Mouse (Mus musculus) neural tube, embryonic 11.5 days (tissue): ENCODE measurements at regions not wholly inside any gene's neighbourhood (a gene's known extent, or its start where the extent isn't known, plus 50 kb on each side); places are given as distances from the start of the nearest gene placed in this dataset.
"Not testable (repeated sequence)": the region's sequence is repeated elsewhere in the genome, so short reads cannot be mapped to it uniquely, and the experiment has no call there.

ENCODE experiments used
- ATAC-seq: fragments of 200-750 bp; cut with Nextera tagmentation; 2 replicates; pipeline ENCODE4 v1.8.0; 2017; ENCODE audit warnings: moderate number of reproducible peaks, mild to moderate bottlenecking, moderate TSS enrichment, moderate library complexity; ENCODE audit not compliant: insufficient read depth, low FRiP score, low TSS enrichment
- DNase-seq: peaks from one replicate; pipeline ENCODE4 v3.0.0-alpha.2; 2015; ENCODE audit warnings: low spot score
- H3K27ac ChIP-seq: fragments of 300-500 bp; sonication (generic); 2 replicates; pipeline ENCODE4 v1.5.1; 2014; ENCODE audit warnings: low read depth, mild to moderate bottlenecking, low read length
- H3K27me3 ChIP-seq: fragments of 300-500 bp; sonication (generic); 2 replicates; pipeline ENCODE4 v1.6.1; 2014; ENCODE audit warnings: mild to moderate bottlenecking, low read length, mixed read lengths; ENCODE audit not compliant: control insufficient read depth, insufficient read depth
- H3K36me3 ChIP-seq: fragments of 300-500 bp; sonication (generic); 2 replicates; pipeline ENCODE4 v1.6.1; 2014; ENCODE audit warnings: mild to moderate bottlenecking, low read length, moderate library complexity, mixed read lengths; ENCODE audit not compliant: control insufficient read depth, insufficient read depth
- H3K4me1 ChIP-seq: fragments of 300-500 bp; sonication (generic); 2 replicates; pipeline ENCODE4 v1.6.1; 2014; ENCODE audit warnings: low read length, mixed read lengths; ENCODE audit not compliant: control insufficient read depth, insufficient read depth
- H3K4me2 ChIP-seq: fragments of 300-500 bp; sonication (generic); 2 replicates; pipeline ENCODE4 v1.6.1; 2014; ENCODE audit warnings: low read depth, mild to moderate bottlenecking, moderate library complexity
- H3K4me3 ChIP-seq: fragments of 300-500 bp; sonication (generic); 2 replicates; pipeline ENCODE4 v1.5.1; 2014; ENCODE audit warnings: low read depth, low read length
- H3K9ac ChIP-seq: fragments of 300-500 bp; sonication (generic); 2 replicates; pipeline ENCODE4 v1.6.1; 2014; ENCODE audit warnings: mild to moderate bottlenecking, low read length
- H3K9me3 ChIP-seq: fragments of 300-500 bp; sonication (generic); 2 replicates; pipeline ENCODE4 v1.6.1; 2016; ENCODE audit warnings: low read length; ENCODE audit not compliant: control insufficient read depth
- WGBS: fragments of 180-500 bp; shearing (Covaris S2); extraction: QIAGEN DNeasy Blood & Tissue Kit; methylation state at CpG from one replicate; pipeline ENCODE4 v1.1.7; 2014; 5-methylcytosine and 5-hydroxymethylcytosine counted together

DNA sequence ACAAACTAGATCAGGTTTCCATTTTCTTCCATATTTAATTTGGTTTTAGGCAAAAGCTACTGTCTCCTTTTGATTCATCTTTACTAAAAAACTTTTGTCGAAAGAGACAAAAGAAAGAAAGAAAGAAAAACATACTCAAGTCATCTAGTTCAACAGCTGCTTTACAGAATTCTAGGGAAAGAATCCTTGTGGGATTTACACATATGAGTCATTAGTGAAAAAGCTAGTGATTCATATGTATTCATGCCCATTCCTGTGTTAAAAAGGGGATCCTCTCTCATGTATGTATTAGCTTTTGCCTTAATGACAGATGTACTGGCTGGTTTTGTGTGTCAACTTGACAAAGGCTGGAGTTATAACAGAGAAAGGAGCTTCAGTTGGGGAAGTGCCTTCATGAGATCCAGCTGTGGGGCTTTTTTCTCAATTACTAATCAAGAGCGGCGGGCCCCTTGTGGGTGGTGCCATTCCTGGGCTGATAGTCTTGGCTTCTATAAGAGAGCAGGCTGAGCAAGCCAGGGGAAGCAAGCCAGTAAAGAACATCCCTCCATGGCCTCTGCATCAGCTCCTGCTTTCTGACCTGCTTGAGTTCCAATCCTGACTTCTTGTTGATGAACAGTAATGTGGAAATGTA, 200.1 kb upstream of the Flrt2 start:
- not testable (repeated sequence) for H3K4me2 ChIP-seq, H3K9ac ChIP-seq, H3K27me3 ChIP-seq, H3K4me3 ChIP-seq, DNase-seq, ATAC-seq, H3K36me3 ChIP-seq, H3K4me1 ChIP-seq, H3K9me3 ChIP-seq, H3K27ac ChIP-seq
- WGBS: 59% methylated on average over 3 of the region's 3 CpGs

DNA sequence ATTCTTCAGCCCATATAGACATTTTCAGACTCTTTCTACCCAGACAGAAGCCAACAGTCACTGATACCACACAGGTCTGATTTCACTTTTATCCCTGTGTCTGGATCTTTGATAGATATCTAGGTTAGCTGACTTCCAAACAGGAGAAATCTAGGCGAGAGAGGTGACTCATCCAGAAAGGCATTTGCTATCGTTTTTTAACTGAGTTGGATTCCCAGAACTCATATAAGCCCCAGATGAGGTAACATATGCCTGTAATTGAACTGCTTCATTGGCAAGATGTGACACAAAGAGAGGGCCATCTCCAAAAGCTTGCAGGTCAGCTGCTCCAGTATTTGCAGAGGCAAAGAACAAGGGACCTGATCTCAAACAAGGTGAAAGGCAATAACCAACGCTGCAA, 190.6 kb upstream of the Flrt2 start:
- DNase-seq (no peak), ATAC-seq (no peak)
- Histone ChIP-seq H3K36me3 (no peaks in the 10 kb centered on the region), H3K9me3 (no peaks in the 10 kb centered on the region), H3K27ac (no peak overlapping the region), H3K4me2 (no peak overlapping the region), H3K27me3 (no peaks in the 10 kb centered on the region), H3K9ac (no peak overlapping the region), H3K4me1 (no peaks in the 10 kb centered on the region), H3K4me3 (no peak overlapping the region)
- 88% methylated on average over 3 of the region's 3 CpGs for WGBS

DNA sequence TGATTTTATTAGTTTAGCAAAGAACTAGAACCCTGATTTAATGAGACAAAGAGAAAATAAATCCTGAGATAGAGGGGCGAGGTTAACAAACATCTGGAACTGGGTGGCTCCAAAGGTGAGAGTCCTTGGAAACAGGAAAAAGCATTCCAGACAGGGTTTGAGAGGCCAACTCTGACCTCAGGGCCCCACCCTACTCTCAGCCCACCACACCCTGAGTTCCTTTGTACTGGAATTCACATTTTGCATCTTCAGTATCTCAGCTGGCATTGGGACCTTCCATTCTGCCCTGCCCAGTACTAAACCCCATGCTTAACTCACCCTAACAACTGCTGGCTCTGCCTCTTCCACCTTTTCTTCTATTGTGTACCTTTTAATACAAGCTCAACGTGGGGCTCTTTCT, 172.0 kb upstream of the Flrt2 start:
- Histone ChIP-seq H3K9ac (no peak overlapping the region), H3K9me3 (no peaks in the 10 kb centered on the region), H3K4me2 (no peak overlapping the region), H3K36me3 (no peaks in the 10 kb centered on the region), H3K27me3 (no peaks in the 10 kb centered on the region), H3K4me1 (no peaks in the 10 kb centered on the region), H3K27ac (no peak overlapping the region), H3K4me3 (no peak overlapping the region)
- 85% methylated on average over 2 of the region's 2 CpGs for WGBS
- DNase-seq (no peak), ATAC-seq (no peak)

DNA sequence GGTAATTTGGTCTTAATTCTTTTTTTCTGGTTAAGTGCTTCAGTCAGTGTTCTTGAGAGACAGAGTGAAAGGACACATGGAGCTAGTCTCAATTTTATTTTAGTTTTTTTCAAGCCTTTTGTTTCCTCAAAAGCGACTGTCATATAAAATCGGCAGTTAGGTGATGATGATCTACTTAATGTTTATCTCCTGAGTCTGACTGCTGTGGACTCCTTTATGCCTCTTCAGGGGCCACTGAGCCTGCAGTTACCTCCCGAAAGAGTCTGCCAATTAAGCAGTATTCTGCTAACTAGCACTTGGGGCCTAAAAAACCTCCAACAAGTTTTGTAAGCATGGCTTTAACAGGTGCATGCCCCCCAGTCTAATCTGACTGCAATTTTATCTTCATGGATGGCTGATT, 170.0 kb upstream of the Flrt2 start:
- ATAC-seq (no peak), DNase-seq (no peak)
- no peak overlapping the region for H3K9ac ChIP-seq
- H3K9me3 ChIP-seq: no peaks in the 10 kb centered on the region
- no peak overlapping the region for H3K4me3 ChIP-seq
- 69% methylated on average over 3 of the region's 3 CpGs for WGBS
- H3K4me2 ChIP-seq: no peak overlapping the region
- H3K27ac ChIP-seq: no peak overlapping the region
- no peaks in the 10 kb centered on the region for H3K27me3 ChIP-seq
- no peaks in the 10 kb centered on the region for H3K4me1 ChIP-seq
- no peaks in the 10 kb centered on the region for H3K36me3 ChIP-seq

DNA sequence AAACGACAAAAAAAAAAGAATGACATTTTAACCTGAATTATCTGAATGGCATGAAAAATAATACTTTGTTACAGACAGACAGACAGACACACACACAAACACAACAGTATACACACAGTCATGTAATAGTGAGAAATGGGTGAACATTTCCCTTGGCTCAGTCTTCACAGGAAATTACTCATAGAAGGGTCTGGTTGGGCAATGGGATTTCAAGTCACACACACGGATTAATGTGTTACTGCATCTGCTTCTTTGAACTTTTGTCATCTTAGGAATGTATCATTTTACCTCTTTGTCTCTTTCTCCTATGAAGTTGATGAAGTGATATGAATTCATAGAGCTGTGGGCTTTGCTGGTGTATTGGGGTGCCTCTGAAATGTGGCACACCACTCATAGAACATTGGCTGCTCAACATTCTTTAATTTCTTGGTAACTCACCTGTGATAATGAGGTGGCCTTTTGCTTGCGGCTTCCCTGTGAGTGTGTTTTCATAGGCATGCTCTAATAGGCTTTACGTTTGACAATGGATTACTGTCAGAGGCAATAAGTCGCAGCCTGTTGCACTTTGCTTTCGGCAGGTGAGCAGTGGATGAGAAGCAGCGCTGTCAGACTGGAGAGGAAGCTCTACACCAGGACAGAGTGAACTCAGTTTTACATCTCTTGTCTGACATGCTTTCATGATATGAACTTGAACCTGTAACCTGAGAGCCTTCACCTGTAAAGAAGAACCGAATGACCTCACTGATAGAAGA, 158.0 kb upstream of the Flrt2 start:
- 87% methylated on average over 8 of the region's 8 CpGs for WGBS
- Histone ChIP-seq H3K27ac (no peak overlapping the region), H3K4me3 (no peak overlapping the region), H3K9me3 (no peaks in the 10 kb centered on the region), H3K4me2 (no peak overlapping the region), H3K4me1 (no peaks in the 10 kb centered on the region), H3K9ac (no peak overlapping the region), H3K36me3 (no peaks in the 10 kb centered on the region), H3K27me3 (no peaks in the 10 kb centered on the region)
- ATAC-seq: no peak
- DNase-seq: no peak

DNA sequence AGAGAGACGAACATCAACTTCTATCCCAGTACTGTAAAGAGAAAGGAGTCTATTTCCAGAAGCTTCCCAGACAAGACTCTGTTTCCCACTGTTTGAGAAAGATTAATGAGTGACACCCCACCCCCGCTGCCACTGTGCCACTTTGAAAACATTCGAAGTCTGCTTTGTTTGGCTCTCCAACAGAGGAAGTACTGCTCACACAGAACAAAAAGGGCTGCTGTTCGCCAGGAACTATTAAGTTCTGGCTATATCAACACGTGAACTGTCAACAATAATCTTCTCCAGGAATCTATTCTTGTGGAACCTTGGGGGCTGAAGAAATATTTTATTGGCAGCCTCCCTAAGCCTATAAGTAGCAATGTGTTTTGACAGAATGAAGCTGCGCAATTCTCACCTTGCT, 144.7 kb upstream of the Flrt2 start:
- no peaks in the 10 kb centered on the region for H3K27me3 ChIP-seq
- H3K9me3 ChIP-seq: no peaks in the 10 kb centered on the region
- no peak overlapping the region for H3K4me3 ChIP-seq
- no peaks in the 10 kb centered on the region for H3K36me3 ChIP-seq
- H3K4me1 ChIP-seq: no peaks in the 10 kb centered on the region
- 36% methylated on average over 6 of the region's 6 CpGs for WGBS
- H3K9ac ChIP-seq: no peak overlapping the region
- ATAC-seq (no peak), DNase-seq (peak; percentile 47)
- no peak overlapping the region for H3K4me2 ChIP-seq
- no peak overlapping the region for H3K27ac ChIP-seq

DNA sequence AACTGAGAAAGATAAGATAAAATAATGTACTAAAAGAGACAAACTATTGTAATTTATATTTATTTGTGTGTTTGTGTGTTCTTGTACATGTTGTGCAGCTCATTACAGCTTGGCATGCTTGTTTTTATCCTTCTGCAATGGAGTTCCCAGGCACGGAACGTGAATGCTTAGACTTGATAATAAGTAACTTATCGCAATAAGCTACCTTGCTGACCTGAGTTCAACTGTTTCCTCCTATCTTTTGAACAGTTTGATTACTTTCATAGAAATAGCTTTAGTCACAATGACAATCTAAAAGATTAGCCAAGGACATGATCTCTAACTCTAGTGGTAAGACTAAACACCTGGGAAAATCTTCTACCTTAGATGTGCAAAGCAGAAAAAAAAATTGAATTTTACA, 138.9 kb upstream of the Flrt2 start:
- WGBS: 97% methylated on average over 3 of the region's 3 CpGs
- H3K9ac ChIP-seq: no peak overlapping the region
- no peaks in the 10 kb centered on the region for H3K4me1 ChIP-seq
- ATAC-seq: no peak
- no peaks in the 10 kb centered on the region for H3K9me3 ChIP-seq
- H3K4me3 ChIP-seq: no peak overlapping the region
- DNase-seq: no peak
- no peaks in the 10 kb centered on the region for H3K27me3 ChIP-seq
- H3K27ac ChIP-seq: no peak overlapping the region
- H3K36me3 ChIP-seq: no peaks in the 10 kb centered on the region
- no peak overlapping the region for H3K4me2 ChIP-seq

DNA sequence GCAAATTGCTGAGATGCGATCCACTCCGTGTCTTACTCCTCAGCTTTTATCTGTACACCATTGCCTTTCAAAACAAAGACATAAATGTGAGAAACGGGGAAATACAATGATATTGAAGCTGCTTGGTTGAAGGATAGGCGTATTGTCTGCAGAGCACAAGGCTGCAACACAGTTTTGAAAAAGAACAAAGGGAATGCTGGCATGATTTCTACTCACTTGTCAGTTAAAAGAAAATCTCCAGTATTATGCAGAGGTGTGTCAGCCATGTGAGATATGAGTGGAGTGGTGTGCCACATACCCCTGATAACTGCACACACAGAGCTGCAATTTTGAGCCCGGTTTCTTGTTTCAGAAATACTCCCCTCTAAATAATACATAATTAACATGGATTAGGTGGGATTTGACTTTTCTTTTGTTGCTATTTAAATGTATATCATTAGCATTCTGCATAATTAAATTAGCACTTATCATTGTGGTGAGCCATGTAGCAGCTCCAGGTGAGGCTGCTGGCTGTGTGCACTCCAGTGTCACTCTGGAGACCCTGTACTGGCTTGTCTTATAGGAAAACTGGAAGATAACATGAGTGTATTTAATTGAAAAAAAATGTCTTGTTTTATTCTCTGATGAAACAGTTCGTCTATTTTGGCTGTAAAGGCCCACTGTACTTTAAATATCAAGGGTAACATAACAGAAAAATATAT, 133.2 kb upstream of the Flrt2 start:
- H3K27ac ChIP-seq: no peak overlapping the region
- ATAC-seq (no peak), DNase-seq (no peak)
- no peak overlapping the region for H3K9ac ChIP-seq
- no peak overlapping the region for H3K4me3 ChIP-seq
- H3K4me2 ChIP-seq: no peak overlapping the region
- no peaks in the 10 kb centered on the region for H3K27me3 ChIP-seq
- WGBS: 76% methylated on average over 6 of the region's 6 CpGs
- no peaks in the 10 kb centered on the region for H3K36me3 ChIP-seq
- H3K4me1 ChIP-seq: no peaks in the 10 kb centered on the region
- no peaks in the 10 kb centered on the region for H3K9me3 ChIP-seq

DNA sequence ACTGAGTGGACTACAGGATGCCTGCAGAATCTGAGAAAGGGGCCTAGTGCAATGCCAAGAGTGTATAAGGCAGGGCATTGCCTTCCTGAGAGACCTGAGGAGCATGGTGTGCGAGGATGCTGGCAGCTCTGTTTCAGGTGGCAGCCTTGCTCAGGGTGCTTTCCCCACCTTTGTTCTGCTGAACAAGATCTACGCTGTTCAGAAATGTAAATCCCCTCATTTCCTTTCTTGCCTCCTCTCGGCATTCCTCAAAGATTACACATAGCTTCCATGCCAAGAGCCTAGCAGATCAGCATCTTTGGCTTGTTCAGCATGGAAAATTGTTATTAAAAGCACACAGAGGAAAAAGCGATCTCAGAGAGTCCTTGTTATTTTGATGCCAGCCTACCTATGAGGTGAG, 128.6 kb upstream of the Flrt2 start:
- no peak overlapping the region for H3K9ac ChIP-seq
- DNase-seq (no peak), ATAC-seq (no peak)
- H3K4me2 ChIP-seq: no peak overlapping the region
- no peaks in the 10 kb centered on the region for H3K27me3 ChIP-seq
- H3K9me3 ChIP-seq: no peaks in the 10 kb centered on the region
- H3K27ac ChIP-seq: no peak overlapping the region
- no peak overlapping the region for H3K4me3 ChIP-seq
- no peaks in the 10 kb centered on the region for H3K4me1 ChIP-seq
- H3K36me3 ChIP-seq: no peaks in the 10 kb centered on the region
- WGBS: 79% methylated on average over 4 of the region's 4 CpGs
